Mouse (Mus musculus) spleen, adult 2 months (tissue): ENCODE measurements at regions not wholly inside any gene's neighbourhood (a gene's known extent, or its start where the extent isn't known, plus 50 kb on each side); places are given as distances from the start of the nearest gene placed in this dataset.

ENCODE experiments used
- DNase-seq, 2 experiments: peaks; one replicate each; pipeline versions ENCODE4 v3.0.0 to v3.0.0-alpha.2; 2012 to 2021; ENCODE audit warnings: low spot score in 2 of 2, low read depth in 1 of 2
- H3K27ac ChIP-seq: fragments of 200-500 bp; 2 replicates; pipeline ENCODE4 v1.5.1; 2012; ENCODE audit warnings: low read length, inconsistent platforms; ENCODE audit not compliant: insufficient read depth
- H3K27me3 ChIP-seq: fragments of 200-500 bp; 2 replicates; pipeline ENCODE4 v1.6.1; 2012; ENCODE audit warnings: mild to moderate bottlenecking, moderate library complexity, low read length, inconsistent platforms; ENCODE audit not compliant: control insufficient read depth, insufficient read depth
- H3K36me3 ChIP-seq: fragments of 200-500 bp; 2 replicates; pipeline ENCODE4 v1.6.1; 2012; ENCODE audit warnings: mild to moderate bottlenecking, low read length, inconsistent platforms; ENCODE audit not compliant: control insufficient read depth, insufficient read depth
- H3K4me1 ChIP-seq: fragments of 200-500 bp; 2 replicates; pipeline ENCODE4 v1.6.1; 2011; ENCODE audit warnings: inconsistent platforms; ENCODE audit not compliant: control insufficient read depth, insufficient read depth, insufficient read length
- H3K4me3 ChIP-seq: fragments of 200-500 bp; 2 replicates; pipeline ENCODE4 v1.5.1; 2011; ENCODE audit warnings: mild to moderate bottlenecking, inconsistent platforms; ENCODE audit not compliant: insufficient read depth, insufficient read length; ENCODE audit errors: extremely low read depth
- CTCF ChIP-seq: fragments of 200-500 bp; IDR thresholded peaks from 2 replicates; pipeline ENCODE4 v1.5.1; 2011; ENCODE audit warnings: mild to moderate bottlenecking, inconsistent platforms; ENCODE audit not compliant: insufficient read depth, insufficient read length, insufficient replicate concordance; ENCODE audit errors: extremely low read depth
- POLR2A ChIP-seq: fragments of 200-500 bp; IDR thresholded peaks from 2 replicates; pipeline ENCODE4 v1.6.1; 2011; ENCODE audit warnings: low read depth, low read length, inconsistent platforms
- WGBS: fragments of 180-500 bp; shearing (Covaris S2); methylation state at CpG from one replicate; pipeline ENCODE4 v1.1.7; 2018; 5-methylcytosine and 5-hydroxymethylcytosine counted together

- 17% methylated on average over 8 of the region's 8 CpGs for WGBS
- Histone ChIP-seq H3K36me3 (no peaks in the 10 kb centered on the region), H3K27me3 (no peaks in the 10 kb centered on the region), H3K4me3 (no peak overlapping the region), H3K4me1 (no peaks in the 10 kb centered on the region), H3K27ac (no peak overlapping the region)
- no peak for DNase-seq
- no peak for TF ChIP-seq POLR2A
- TF ChIP-seq CTCF = no peak
Measured at GRCm38 (mm10) chr4:53386309-53386708, 53.9 kb upstream of the Slc44a1 start.

GRCm38 (mm10) chr4:53384761-53385160, 55.5 kb upstream of the Slc44a1 start:
- peak; percentile 59 to 69 for DNase-seq
- Histone ChIP-seq H3K4me1 (no peaks in the 10 kb centered on the region), H3K4me3 (no peak overlapping the region), H3K27ac (no peak overlapping the region), H3K36me3 (no peaks in the 10 kb centered on the region), H3K27me3 (no peaks in the 10 kb centered on the region)
- 18% methylated on average over 6 of the region's 6 CpGs for WGBS
- no peak for TF ChIP-seq POLR2A
- peak; percentile 51; the same call in 1 of the 2 replicates for TF ChIP-seq CTCF

- no peak for TF ChIP-seq POLR2A
- TF ChIP-seq CTCF = no peak
- no peaks in the 10 kb centered on the region for H3K27me3 ChIP-seq
- no peak overlapping the region for H3K27ac ChIP-seq
- no peak for DNase-seq
- H3K4me3 ChIP-seq = no peak overlapping the region
- WGBS = 69% methylated on average over 6 of the region's 6 CpGs
- H3K36me3 ChIP-seq = no peaks in the 10 kb centered on the region
- no peaks in the 10 kb centered on the region for H3K4me1 ChIP-seq
Measured at GRCm38 (mm10) chr4:53384104-53384503, 56.1 kb upstream of the Slc44a1 start.

GRCm38 (mm10) chr4:53382012-53382411, 58.2 kb upstream of the Slc44a1 start:
- H3K36me3 ChIP-seq = no peaks in the 10 kb centered on the region
- 84% methylated on average over 4 of the region's 4 CpGs for WGBS
- no peaks in the 10 kb centered on the region for H3K27me3 ChIP-seq
- no peak overlapping the region for H3K27ac ChIP-seq
- DNase-seq = no peak
- H3K4me3 ChIP-seq = no peak overlapping the region
- TF ChIP-seq POLR2A (no peak), CTCF (no peak)
- H3K4me1 ChIP-seq = no peaks in the 10 kb centered on the region

- H3K4me1 ChIP-seq = no peaks in the 10 kb centered on the region
- H3K4me3 ChIP-seq = no peak overlapping the region
- H3K36me3 ChIP-seq = no peaks in the 10 kb centered on the region
- no peak for DNase-seq
- TF ChIP-seq POLR2A (no peak), CTCF (no peak)
- H3K27me3 ChIP-seq = no peaks in the 10 kb centered on the region
- H3K27ac ChIP-seq = no peak overlapping the region
- 90% methylated on average over 1 of the region's 1 CpGs for WGBS
Measured at GRCm38 (mm10) chr4:53379855-53380254, 60.4 kb upstream of the Slc44a1 start.

GRCm38 (mm10) chr4:53376995-53377394, 63.2 kb upstream of the Slc44a1 start:
- H3K27me3 ChIP-seq = no peaks in the 10 kb centered on the region

GRCm38 (mm10) chr4:53356374-53356773, 83.8 kb upstream of the Slc44a1 start:
- TF ChIP-seq POLR2A = no peak
- no peak for TF ChIP-seq CTCF
- 80% methylated on average over 2 of the region's 2 CpGs for WGBS
- H3K27me3 ChIP-seq = no peaks in the 10 kb centered on the region
- H3K4me1 ChIP-seq = peaks cover 6% of the 10 kb centered on the region; the same call in 1 of the 2 replicates
- H3K36me3 ChIP-seq = no peaks in the 10 kb centered on the region
- no peak for DNase-seq
- H3K27ac ChIP-seq = no peak overlapping the region
- H3K4me3 ChIP-seq = no peak overlapping the region

More at GRCm38 (mm10) chr4:53376995-53377394, 63.2 kb upstream of the Slc44a1 start:
- WGBS = 88% methylated on average over 4 of the region's 4 CpGs
- Histone ChIP-seq H3K4me3 (no peak overlapping the region), H3K36me3 (no peaks in the 10 kb centered on the region), H3K27ac (no peak overlapping the region), H3K4me1 (no peaks in the 10 kb centered on the region)
- no peak for DNase-seq
- TF ChIP-seq CTCF (no peak), POLR2A (no peak)
